Mouse (Mus musculus): ENCODE data around the gene Phf14. TPM values are rescaled to one million over a fixed set of nuclear protein-coding genes. Genes with fewer than 3 reads are reported as not detected.
"Not testable (repeated sequence)": the region's sequence is repeated elsewhere in the genome, so short reads cannot be mapped to it uniquely, and the experiment has no call there.

Phf14 gene
- 10 to 100 TPM; 69.9 to 94.7 (median 76.5) TPM for total RNA-seq (2022)

DNA sequence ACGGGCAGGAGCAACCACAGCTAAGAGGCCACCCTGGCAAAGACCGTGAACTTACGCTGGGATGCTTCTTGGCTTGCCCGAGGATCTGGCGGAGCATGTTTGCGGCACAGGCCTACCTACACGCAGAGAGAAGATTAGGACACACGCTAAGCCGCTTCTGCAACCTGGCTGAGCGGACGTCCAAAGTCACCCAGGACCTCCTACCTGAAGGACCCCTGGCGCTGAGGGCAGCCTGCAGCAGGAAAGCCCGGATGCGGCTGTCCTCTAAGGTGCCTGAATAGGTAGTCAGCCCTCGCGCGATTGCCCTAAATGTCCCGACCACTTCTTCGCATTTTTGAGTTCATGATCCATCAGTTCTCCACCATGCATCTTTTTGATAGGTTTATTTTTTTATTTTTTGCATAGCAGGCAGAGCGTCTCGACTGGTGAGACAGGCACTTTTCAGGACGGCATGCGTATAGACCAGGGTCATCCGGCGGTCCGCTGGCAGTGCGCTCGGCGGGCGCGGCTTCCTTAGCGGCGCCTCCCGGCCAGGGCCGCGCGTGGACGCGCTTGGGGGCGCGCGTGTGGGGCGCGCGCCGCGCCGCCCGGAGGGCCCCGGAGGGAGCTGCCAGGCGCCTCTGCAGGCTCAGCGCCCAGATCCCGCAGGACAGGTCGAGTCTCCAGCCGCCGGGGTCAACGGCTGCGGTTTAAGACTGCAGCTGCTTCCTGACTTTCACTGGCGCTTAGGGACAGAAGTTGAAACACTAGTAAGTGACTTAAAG, at the start of gene Phf14, which contains the start of gene Ndufa4:
Gene Phf14, plus strand, starts transcription at position 541 of the 764 bp plus-strand sequence.
Gene Ndufa4, minus strand, starts transcription at position 229 of the 764 bp plus-strand sequence.
- DNase-seq (ENCODE audit: low spot score in 2 of 2): peak; percentile 88 to 94

DNA sequence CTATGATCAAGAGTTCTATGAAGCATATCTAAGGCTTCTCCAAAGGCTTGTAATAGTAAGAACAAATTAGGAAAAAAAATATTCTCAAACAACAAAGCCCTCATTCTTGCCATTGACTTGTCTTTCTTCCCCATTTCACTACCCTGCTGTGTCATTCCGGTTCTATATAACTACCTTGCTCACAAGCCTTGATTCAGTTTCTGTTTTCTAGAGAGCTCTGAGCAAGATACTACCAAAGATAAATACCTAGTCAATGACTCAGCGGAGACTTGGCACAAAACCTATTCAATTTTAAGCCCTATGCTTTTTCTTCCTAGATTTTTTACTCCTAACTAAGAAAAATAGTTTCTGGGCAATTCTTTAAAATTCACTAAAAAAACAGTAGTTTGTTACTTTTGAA, 32.2 kb upstream of the Phf14 start:
- DNase-seq (ENCODE audit: low spot score in 2 of 2): not testable (repeated sequence)

DNA sequence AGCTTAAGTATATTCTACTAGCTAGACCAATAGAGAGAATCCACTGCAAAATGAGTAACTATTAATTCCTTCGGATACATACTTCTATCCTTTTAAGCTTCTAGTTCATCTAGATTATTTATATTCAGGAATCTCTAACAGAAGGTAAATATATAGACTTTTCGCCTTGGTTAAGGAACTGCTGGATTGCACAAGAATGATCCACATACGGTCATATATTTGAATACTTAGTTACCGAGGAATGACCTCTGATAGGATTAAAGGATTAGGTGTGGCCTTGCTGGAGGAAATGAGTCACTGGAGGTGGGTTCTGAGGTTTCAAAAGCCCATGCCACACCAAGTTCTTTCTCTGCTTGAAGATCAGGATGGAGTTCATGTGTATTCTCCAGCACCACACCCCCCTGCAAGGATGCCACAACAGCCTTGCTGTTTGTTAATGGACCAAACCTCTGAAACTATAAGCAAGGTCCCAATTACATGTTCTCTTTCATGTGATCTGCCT, 6.7 kb upstream of the Phf14 start:
- DNase-seq (ENCODE audit: low spot score in 2 of 2): no peak

GRCm38 (mm10) chr6:11906890-11907268, 730 bp upstream of the Phf14 start:
- DNase-seq (ENCODE audit: low spot score in 2 of 2): no peak

- no peak for DNase-seq (ENCODE audit: low spot score in 2 of 2)
Observed at GRCm38 (mm10) chr6:11908170-11908569, 561 bp downstream of the Phf14 start.

GRCm38 (mm10) chr6:11925496-11926041, 18.0 kb downstream of the Phf14 start:
- DNase-seq (ENCODE audit: low spot score in 2 of 2): peak; percentile 80 to 82

DNA sequence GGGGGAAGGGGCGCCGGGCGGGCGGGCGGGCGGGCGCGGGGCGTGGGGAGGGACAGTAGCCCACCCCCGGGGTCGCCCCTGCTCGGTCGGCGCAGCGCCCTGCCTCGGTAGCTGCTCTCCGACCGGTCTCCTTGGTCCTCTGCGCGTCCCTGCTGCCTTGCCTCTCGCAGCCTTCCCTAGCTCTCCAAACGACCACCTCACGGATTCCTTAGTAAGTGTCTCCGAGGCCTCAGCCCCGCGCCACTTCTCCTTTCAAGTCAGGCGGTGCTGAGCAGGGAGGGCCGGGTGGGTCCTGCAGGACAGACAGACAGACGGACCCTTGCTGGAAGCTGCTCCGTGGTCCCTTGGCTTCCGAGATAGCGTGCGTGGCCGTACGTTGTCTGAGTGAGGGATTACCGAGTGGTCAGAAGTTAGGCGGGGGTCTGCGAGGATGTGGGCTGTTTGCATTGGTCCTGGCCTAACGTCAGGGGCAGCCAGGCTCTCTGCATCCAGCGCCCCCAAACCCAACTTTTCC, 18.5 kb downstream of the Phf14 start:
- DNase-seq (ENCODE audit: low spot score in 2 of 2): peak; percentile 8 to 15

GRCm38 (mm10) chr6:11927485-11927884, 19.9 kb downstream of the Phf14 start:
- DNase-seq (ENCODE audit: low spot score in 2 of 2): no peak

DNA sequence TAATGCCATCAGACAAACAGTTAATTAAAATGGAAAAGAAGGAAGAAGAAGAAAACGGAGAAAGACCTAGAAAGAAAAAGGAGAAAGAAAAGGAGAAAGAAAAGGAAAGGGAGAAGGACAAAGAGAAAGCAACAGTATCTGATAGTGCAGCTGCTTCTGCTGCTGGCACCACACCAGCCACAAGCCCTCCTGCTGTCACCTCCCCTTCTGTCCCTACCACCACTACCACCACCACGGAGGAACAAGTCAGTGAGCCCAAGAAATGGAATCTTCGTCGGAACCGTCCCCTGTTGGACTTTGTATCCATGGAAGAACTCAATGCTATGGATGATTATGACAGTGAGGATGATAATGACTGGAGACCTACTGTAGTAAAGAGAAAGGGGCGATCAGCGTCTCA, 25.8 kb downstream of the Phf14 start:
- DNase-seq (ENCODE audit: low spot score in 2 of 2): no peak

- DNase-seq (ENCODE audit: low spot score in 2 of 2): no peak
Observed at GRCm38 (mm10) chr6:11940895-11941294, 33.3 kb downstream of the Phf14 start.

GRCm38 (mm10) chr6:11942089-11942488, 34.5 kb downstream of the Phf14 start:
- DNase-seq (ENCODE audit: low spot score in 2 of 2): no peak

DNA sequence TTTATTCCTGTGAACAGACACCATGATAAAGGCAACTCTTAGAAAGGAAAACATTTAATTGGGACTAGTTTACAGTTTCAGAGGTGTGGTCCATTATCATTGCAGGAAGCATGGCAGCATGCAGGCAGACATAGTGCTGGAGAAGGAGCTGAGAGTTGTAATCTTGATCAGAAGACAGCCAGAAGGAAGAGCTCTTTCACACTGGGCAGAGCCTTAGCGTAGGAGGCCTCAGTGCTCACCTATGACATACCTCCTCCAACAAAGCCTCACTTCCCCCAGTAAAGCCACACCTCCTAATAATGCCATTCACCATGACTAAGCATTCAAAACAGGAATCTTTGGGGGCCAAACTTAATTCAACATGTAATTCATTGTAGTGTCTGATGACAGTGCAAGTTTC, 40.5 kb downstream of the Phf14 start:
- no peak for DNase-seq (ENCODE audit: low spot score in 2 of 2)

DNA sequence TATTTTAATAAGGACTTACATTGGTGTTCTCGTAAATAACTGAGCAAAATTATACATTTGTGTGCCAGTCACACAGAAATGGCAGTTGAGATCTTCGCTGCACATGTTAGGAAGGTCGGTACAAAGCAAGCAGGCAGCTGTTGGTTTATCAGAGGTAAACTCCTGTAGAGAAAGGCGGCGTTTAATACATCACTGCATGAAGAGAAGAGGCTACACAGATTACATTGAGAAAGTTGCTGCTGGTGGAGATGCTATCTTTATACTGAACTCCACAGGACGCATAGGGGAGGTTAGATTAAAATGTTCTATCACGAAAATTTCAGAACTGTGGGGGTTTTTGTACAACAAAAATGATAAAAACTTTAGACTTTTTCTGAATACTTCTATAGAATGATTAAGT, 52.6 kb downstream of the Phf14 start:
- no peak for DNase-seq (ENCODE audit: low spot score in 2 of 2)

- DNase-seq (ENCODE audit: low spot score in 2 of 2): no peak
Observed at GRCm38 (mm10) chr6:11993782-11994181, 86.2 kb downstream of the Phf14 start.

DNA sequence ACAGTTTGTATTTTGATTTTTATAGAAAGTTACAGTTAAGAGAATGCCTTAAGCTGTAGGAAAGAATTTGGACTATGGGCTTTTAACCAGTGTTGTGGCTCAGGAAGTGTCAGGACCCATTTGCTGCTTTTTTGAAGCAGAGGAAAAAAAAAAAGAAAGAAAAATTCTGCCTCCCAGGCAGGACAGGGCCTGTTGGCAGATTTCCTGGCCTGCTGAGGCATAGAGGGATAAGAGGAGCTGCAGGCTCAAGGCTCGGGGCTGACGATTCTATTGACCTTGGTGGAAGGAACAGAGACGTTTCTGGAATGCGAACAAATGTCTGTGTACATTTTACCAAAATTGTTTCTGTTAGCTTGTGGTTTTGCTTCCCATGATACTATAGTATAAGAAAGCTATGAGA, 91.0 kb downstream of the Phf14 start:
- no peak for DNase-seq (ENCODE audit: low spot score in 2 of 2)

GRCm38 (mm10) chr6:11999506-11999905, 91.9 kb downstream of the Phf14 start:
- DNase-seq (ENCODE audit: low spot score in 2 of 2): no peak

- DNase-seq (ENCODE audit: low spot score in 2 of 2): no peak
Observed at GRCm38 (mm10) chr6:12005455-12005854, 97.8 kb downstream of the Phf14 start.

DNA sequence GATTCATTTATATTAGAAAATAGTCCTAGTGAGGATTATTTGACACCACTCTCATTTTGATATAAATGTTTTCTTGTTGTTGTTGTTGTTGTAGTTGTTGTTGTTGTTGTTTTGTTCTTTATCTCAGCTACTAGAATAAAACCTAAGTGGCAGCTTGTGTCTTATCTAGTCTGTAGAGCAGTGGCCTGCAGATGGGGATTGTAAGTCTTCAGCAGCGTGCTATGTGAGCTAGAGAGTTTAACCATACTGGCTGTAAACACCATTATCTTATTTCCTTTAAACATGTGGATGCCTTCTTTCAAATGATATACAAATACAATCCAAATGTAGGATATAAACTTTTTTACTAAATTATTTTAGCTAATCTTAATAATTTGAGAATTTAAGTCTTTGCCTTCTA, 98.4 kb downstream of the Phf14 start:
- DNase-seq (ENCODE audit: low spot score in 2 of 2): no peak

- DNase-seq (ENCODE audit: low spot score in 2 of 2): no peak
Observed at GRCm38 (mm10) chr6:12012103-12012502, 104.5 kb downstream of the Phf14 start.

GRCm38 (mm10) chr6:12014035-12014434, 106.4 kb downstream of the Phf14 start:
- DNase-seq (ENCODE audit: low spot score in 2 of 2): no peak

DNA sequence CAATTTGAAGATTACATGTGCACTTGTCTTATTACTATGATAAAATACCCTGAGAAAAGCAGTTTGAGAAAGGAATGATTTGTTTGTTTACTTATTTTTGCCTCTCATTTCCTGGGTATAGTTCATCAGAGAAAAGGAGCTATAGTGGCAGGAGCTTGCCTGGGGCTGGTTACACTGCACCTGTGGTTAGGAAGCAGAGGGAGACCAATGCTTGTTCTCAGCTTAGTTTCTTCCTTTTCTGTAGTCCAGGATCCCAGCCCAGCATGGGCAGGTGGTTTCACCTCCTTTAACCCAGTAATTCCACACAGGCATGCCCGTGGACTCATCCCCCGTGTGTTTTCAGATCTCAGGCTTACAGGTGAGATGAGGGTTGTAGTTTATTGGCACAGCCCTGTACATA, 107.1 kb downstream of the Phf14 start:
- no peak for DNase-seq (ENCODE audit: low spot score in 2 of 2)

DNA sequence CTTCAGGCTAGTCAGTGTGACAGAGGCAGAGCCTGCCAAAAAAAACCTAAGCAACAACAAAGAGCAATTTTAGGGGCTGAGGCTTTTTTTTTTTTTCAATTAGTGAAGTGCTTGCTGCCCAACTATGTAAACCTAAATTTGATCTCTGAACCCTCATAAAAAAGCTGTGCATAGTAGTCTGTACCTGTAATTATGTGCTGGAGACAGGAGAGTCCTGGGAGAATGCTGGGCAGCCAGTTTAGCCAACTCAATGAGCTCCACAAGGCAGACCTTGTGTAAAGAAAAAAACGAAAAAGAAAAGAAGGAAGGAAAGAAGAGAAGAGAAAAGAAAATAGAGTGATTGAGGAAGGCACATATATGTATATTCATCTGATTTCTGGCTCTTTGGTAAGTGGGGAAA, 112.1 kb downstream of the Phf14 start:
- no peak for DNase-seq (ENCODE audit: low spot score in 2 of 2)

- DNase-seq (ENCODE audit: low spot score in 2 of 2): no peak
Observed at GRCm38 (mm10) chr6:12020156-12020555, 112.5 kb downstream of the Phf14 start.
